Mouse (Mus musculus) cerebellum, adult (tissue): ENCODE measurements around the gene Etfb.
A peak's percentile ranks its signal among the peaks of the same experiment; 100 is the strongest.
"Not testable (repeated sequence)": the region's sequence is repeated elsewhere in the genome, so short reads cannot be mapped to it uniquely, and the experiment has no call there.

Experiments used
- ATAC-seq: cut with Nextera tagmentation; 2 replicates; pipeline ENCODE4 v1.9.2; 2017; ENCODE audit warnings: mild to moderate bottlenecking, moderate library complexity, mixed read lengths; ENCODE audit not compliant: insufficient number of reproducible peaks, low FRiP score, low TSS enrichment

Gene Etfb

GRCm38 (mm10) chr7:43443917-43444293 lies at the start of gene Etfb, which contains the start of gene Gm45233:
Gene Etfb, plus strand, starts transcription at chr7:43444083.
Gene Gm45233, plus strand, starts transcription at chr7:43444128.
- peak; percentile 95 for ATAC-seq

- ATAC-seq: no peak
Measured at GRCm38 (mm10) chr7:43399501-43399900, 44.4 kb upstream of the Etfb start.

- no peak for ATAC-seq
Measured at GRCm38 (mm10) chr7:43402718-43403117, 41.2 kb upstream of the Etfb start.

- no peak for ATAC-seq
Measured at GRCm38 (mm10) chr7:43407573-43407972, 36.3 kb upstream of the Etfb start.

GRCm38 (mm10) chr7:43408131-43408553 lies 35.7 kb upstream of the Etfb start, which contains the start of gene Siglecg:
Gene Siglecg, plus strand, starts transcription at chr7:43408204.
- ATAC-seq: no peak

GRCm38 (mm10) chr7:43409084-43409483 lies 34.8 kb upstream of the Etfb start:
- no peak for ATAC-seq

- ATAC-seq: not testable (repeated sequence)
Measured at GRCm38 (mm10) chr7:43411724-43412123, 32.2 kb upstream of the Etfb start.

- no peak for ATAC-seq
Measured at GRCm38 (mm10) chr7:43417298-43417697, 26.6 kb upstream of the Etfb start.

- ATAC-seq: peak; percentile 93
Measured at GRCm38 (mm10) chr7:43422995-43423617, 20.8 kb upstream of the Etfb start.

GRCm38 (mm10) chr7:43423991-43424625 lies 19.8 kb upstream of the Etfb start:
- ATAC-seq: no peak

- no peak for ATAC-seq
Measured at GRCm38 (mm10) chr7:43427406-43427805, 16.5 kb upstream of the Etfb start, which contains the start of gene Lim2. Gene Lim2, plus strand, starts transcription at chr7:43427670.

- no peak for ATAC-seq
Measured at GRCm38 (mm10) chr7:43429500-43429899, 14.4 kb upstream of the Etfb start.

- no peak for ATAC-seq
Measured at GRCm38 (mm10) chr7:43432891-43433290, 11.0 kb upstream of the Etfb start.

- ATAC-seq: no peak
Measured at GRCm38 (mm10) chr7:43434676-43435075, 9.2 kb upstream of the Etfb start.

- no peak for ATAC-seq
Measured at GRCm38 (mm10) chr7:43436341-43437255, 7.3 kb upstream of the Etfb start, which contains the start of gene Nkg7. Gene Nkg7, plus strand, starts transcription at chr7:43437073.

GRCm38 (mm10) chr7:43438611-43439010 lies 5.3 kb upstream of the Etfb start:
- no peak for ATAC-seq

- ATAC-seq: no peak
Measured at GRCm38 (mm10) chr7:43440482-43440881, 3.4 kb upstream of the Etfb start, which contains the start of gene Cldnd2. Gene Cldnd2, plus strand, starts transcription at chr7:43440782.

GRCm38 (mm10) chr7:43441071-43441470 lies 2.8 kb upstream of the Etfb start:
- ATAC-seq: no peak

- ATAC-seq: no peak
Measured at GRCm38 (mm10) chr7:43442684-43443083, 1.2 kb upstream of the Etfb start.

- peak; percentile 69; the same call in 1 of the 2 replicates for ATAC-seq
Measured at GRCm38 (mm10) chr7:43443126-43443916, 562 bp upstream of the Etfb start.
